Mouse (Mus musculus): ENCODE results near the gene Myh10. TPM values are rescaled to one million over a fixed set of nuclear protein-coding genes. Genes with fewer than 3 reads are reported as not detected.

Myh10 gene
- total RNA-seq (2014; rRNA removed): 185 and 212 TPM in 2 replicates
- 64.4 and 69.9 TPM in 2 replicates for polyA plus RNA-seq (2015; fragmentation: Nextera tagmentation; extraction: Ambion mirVana)

DNA sequence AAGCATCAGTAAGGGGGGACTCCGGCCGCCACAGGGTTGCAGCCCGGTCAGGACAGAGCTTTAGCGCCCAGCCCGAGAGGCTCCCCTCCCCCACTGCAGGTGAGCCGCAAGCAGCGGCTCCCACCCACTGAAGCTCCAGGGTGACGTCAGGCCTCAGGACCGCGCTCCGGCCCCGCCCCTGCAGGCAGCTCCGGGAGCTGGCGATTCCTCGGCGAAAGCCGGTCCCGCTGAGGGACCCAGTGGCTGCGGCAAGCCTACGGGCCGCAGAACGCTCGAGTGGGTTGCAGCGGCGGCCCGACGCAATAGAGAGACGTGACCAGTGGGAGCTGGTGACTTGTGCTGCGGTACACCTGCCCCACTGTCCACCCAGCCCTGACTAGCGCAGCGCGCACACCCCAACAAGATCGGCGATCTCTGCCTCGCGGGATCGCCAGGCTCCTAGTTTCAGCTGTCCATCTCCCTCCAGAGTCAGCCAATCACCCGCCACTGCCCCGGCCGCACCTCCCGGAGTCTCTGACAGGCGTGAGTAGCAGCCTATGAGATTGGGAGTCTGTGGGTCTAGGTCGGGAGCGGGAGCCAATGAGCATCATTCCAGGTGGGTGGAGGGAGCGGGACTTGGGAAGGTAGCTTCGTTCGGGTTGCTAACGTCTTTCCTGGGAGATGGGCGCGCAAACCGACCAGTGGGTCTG is at the start of gene Myh10:
TSS of gene Myh10 (plus strand) at position 239 of the 689 bp plus-strand sequence.
- DNase-seq (ENCODE audit: low spot score) (peak; percentile 100), ATAC-seq (peak; percentile 99)
- no peaks in the 10 kb centered on the region for H3K27me3 ChIP-seq (ENCODE audit: insufficient read depth, low read length)
- H3K4me2 ChIP-seq (ENCODE audit: low read depth, low read length): peak within 1 kb of the TSS; percentile 87
- H3K4me1 ChIP-seq (ENCODE audit: insufficient read depth, low read length): peaks cover 4% of the 10 kb centered on the region; the same call in 1 of the 2 replicates
- no peak for TF ChIP-seq CTCF (IDR thresholded peaks at IDR 0.05; ENCODE audit: low read depth)
- WGBS: under 1% methylated on average over 51 of the region's 51 CpGs
- peak within 1 kb of the TSS; percentile 94 for H3K4me3 ChIP-seq (ENCODE audit: low read length)
- no peaks in the 10 kb centered on the region for H3K9me3 ChIP-seq (ENCODE audit: low read length)
- H3K36me3 ChIP-seq (ENCODE audit: insufficient read depth, low read length): no peaks in the 10 kb centered on the region
- peak within 1 kb of the TSS; percentile 93 for H3K9ac ChIP-seq (replicated peaks; ENCODE audit: low read length)
- peak within 1 kb of the TSS; percentile 98 for H3K27ac ChIP-seq

DNA sequence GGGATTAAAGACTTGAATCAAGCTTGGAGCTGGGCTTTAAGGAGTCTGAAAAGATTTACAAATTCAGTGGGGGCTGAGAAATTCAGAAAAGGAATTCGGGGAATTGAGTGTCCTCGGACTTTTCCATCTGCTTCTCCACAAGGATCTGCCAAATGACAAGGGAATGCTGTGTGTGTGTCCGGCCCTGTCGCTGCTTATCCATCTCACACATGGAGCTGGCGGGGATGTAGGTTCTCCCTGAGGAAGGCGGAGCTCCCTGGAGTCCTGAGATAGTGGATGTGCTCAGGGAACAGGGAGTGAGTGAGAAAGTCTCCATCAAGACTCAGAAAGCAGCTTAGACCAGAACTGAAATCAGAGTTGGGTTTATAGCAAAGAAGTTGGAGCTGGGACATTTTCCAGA is 46.6 kb upstream of the Myh10 start:
- 67% methylated on average over 6 of the region's 6 CpGs for WGBS
- H3K4me2 ChIP-seq (ENCODE audit: low read depth, low read length): no peak overlapping the region
- H3K9me3 ChIP-seq (ENCODE audit: low read length): no peaks in the 10 kb centered on the region
- no peaks in the 10 kb centered on the region for H3K27me3 ChIP-seq (ENCODE audit: insufficient read depth, low read length)
- H3K9ac ChIP-seq (replicated peaks; ENCODE audit: low read length): no peak overlapping the region
- ATAC-seq: no peak
- TF ChIP-seq CTCF (IDR thresholded peaks at IDR 0.05; ENCODE audit: low read depth): no peak
- no peak for DNase-seq (ENCODE audit: low spot score)
- H3K27ac ChIP-seq: no peak overlapping the region
- no peak overlapping the region for H3K4me3 ChIP-seq (ENCODE audit: low read length)
- H3K36me3 ChIP-seq (ENCODE audit: insufficient read depth, low read length): no peaks in the 10 kb centered on the region
- H3K4me1 ChIP-seq (ENCODE audit: insufficient read depth, low read length): no peaks in the 10 kb centered on the region

DNA sequence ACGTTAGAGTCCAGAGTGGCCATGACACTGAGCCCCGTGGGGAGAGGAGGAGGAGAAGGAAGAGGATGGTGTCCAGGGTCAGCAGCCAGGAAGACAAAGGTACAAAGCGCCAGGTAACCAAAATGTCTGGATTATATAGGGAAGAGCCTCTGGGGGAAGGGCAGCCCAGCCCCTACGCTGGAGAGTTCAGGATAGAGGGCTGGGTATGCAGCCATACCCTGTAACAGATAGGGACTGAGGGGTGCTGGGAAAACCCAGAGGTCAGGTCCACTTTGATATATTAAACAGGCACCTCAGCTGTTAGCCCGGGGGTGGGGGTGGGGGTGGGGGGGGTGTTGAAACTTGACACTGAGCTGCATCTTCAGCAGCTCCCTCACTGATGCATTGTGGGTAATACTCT is 43.6 kb upstream of the Myh10 start:
- DNase-seq (ENCODE audit: low spot score) (no peak), ATAC-seq (no peak)
- Histone ChIP-seq H3K4me1 (ENCODE audit: insufficient read depth, low read length) (no peaks in the 10 kb centered on the region), H3K36me3 (ENCODE audit: insufficient read depth, low read length) (no peaks in the 10 kb centered on the region), H3K9me3 (ENCODE audit: low read length) (no peaks in the 10 kb centered on the region), H3K4me3 (ENCODE audit: low read length) (no peak overlapping the region), H3K4me2 (ENCODE audit: low read depth, low read length) (no peak overlapping the region), H3K9ac (replicated peaks; ENCODE audit: low read length) (no peak overlapping the region), H3K27me3 (ENCODE audit: insufficient read depth, low read length) (no peaks in the 10 kb centered on the region), H3K27ac (no peak overlapping the region)
- WGBS: 82% methylated on average over 4 of the region's 5 CpGs
- TF ChIP-seq CTCF (IDR thresholded peaks at IDR 0.05; ENCODE audit: low read depth): no peak

DNA sequence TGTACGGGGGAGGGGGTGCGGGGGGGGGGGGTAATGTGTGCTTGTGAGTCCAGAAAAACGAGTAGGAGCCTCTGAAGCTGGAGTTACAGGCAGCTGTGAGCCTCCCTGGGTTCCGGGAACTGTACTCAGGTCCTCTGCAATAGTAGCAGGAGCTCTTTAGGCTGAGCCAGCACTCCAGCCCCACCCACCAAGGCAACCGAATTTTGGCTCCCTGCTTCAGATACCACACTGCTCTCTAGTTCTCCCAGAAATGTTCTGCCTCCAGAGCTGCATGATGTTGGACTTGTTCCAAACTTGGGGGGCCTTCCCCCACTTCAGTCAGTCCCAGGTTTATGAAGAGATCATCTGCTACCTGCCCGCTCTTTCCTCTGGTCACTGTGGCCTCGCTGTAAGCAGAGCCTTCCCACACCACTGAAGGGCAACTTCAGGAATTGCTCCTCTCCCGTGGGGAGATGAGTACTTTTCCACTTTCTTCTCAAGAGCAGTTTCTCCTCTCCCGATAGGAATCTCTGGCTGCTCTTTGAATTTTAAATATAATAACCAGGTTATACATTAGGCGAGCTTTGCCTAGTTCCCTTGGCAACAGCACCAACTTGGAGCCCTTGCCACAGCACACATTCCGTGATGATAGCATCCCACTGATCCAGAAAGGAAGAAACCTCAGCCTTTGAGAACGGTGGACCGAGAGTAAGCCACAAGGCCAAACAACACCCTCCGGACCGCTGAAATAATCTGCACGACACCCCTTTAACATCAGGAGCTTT is 42.8 kb upstream of the Myh10 start:
- ATAC-seq (no peak), DNase-seq (ENCODE audit: low spot score) (no peak)
- no peaks in the 10 kb centered on the region for H3K4me1 ChIP-seq (ENCODE audit: insufficient read depth, low read length)
- no peaks in the 10 kb centered on the region for H3K36me3 ChIP-seq (ENCODE audit: insufficient read depth, low read length)
- H3K9me3 ChIP-seq (ENCODE audit: low read length): no peaks in the 10 kb centered on the region
- TF ChIP-seq CTCF (IDR thresholded peaks at IDR 0.05; ENCODE audit: low read depth): no peak
- no peak overlapping the region for H3K4me3 ChIP-seq (ENCODE audit: low read length)
- H3K9ac ChIP-seq (replicated peaks; ENCODE audit: low read length): no peak overlapping the region
- no peak overlapping the region for H3K4me2 ChIP-seq (ENCODE audit: low read depth, low read length)
- WGBS: 63% methylated on average over 16 of the region's 16 CpGs
- H3K27ac ChIP-seq: no peak overlapping the region
- H3K27me3 ChIP-seq (ENCODE audit: insufficient read depth, low read length): no peaks in the 10 kb centered on the region

DNA sequence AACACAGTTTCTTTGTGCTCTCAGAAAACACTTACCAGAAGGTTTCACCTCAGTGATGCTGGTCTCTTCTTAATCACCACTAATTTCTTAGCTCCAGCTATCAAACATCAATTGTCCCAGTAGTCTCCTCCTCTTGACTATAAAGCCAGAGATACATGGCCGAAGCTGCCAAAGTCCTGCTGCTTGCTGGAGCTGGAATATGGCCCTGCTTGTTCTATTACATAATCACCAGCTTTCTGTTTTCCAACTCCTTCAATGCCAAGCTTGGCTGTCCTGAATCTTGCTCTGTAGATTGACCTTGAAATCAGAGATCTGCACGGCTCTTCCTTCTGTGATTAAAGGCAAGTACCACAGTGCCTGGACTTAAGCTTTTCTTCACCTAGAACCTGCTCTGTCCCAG is 39.8 kb upstream of the Myh10 start:
- no peak overlapping the region for H3K4me2 ChIP-seq (ENCODE audit: low read depth, low read length)
- no peaks in the 10 kb centered on the region for H3K4me1 ChIP-seq (ENCODE audit: insufficient read depth, low read length)
- no peaks in the 10 kb centered on the region for H3K36me3 ChIP-seq (ENCODE audit: insufficient read depth, low read length)
- TF ChIP-seq CTCF (IDR thresholded peaks at IDR 0.05; ENCODE audit: low read depth): no peak
- DNase-seq (ENCODE audit: low spot score): no peak
- no peak overlapping the region for H3K4me3 ChIP-seq (ENCODE audit: low read length)
- H3K27me3 ChIP-seq (ENCODE audit: insufficient read depth, low read length): no peaks in the 10 kb centered on the region
- no peak for ATAC-seq
- H3K27ac ChIP-seq: no peak overlapping the region
- H3K9me3 ChIP-seq (ENCODE audit: low read length): no peaks in the 10 kb centered on the region
- no peak overlapping the region for H3K9ac ChIP-seq (replicated peaks; ENCODE audit: low read length)
- WGBS: 84% methylated on average over 2 of the region's 2 CpGs

DNA sequence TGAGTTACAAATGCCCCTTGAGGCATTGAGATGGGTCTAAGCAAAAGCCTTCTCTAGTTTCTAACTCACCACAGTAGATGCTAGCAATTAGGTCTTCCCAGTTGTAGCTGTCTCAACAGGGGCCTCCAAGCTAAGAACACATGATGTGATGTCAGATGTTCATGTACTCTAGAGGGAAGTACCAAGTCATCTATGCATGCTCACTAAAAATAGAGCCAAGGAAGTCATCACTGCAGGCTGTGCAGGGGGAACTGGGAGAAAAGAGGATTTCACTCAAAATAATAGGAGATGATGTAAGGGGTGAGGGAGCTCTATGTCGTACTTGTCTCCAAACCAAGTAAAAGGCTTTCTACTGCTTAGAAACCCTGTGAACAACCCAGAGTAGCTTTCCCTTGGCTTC is 35.8 kb upstream of the Myh10 start:
- no peaks in the 10 kb centered on the region for H3K27me3 ChIP-seq (ENCODE audit: insufficient read depth, low read length)
- no peak overlapping the region for H3K4me3 ChIP-seq (ENCODE audit: low read length)
- H3K27ac ChIP-seq: no peak overlapping the region
- no peak for ATAC-seq
- no peak for DNase-seq (ENCODE audit: low spot score)
- WGBS: 64% methylated on average over 1 of the region's 1 CpGs
- 0 out of 2 replicates have a peak, but pooled peaks cover 3% of the 10 kb centered on the region for H3K4me1 ChIP-seq (ENCODE audit: insufficient read depth, low read length)
- H3K4me2 ChIP-seq (ENCODE audit: low read depth, low read length): no peak overlapping the region
- H3K9me3 ChIP-seq (ENCODE audit: low read length): no peaks in the 10 kb centered on the region
- no peak overlapping the region for H3K9ac ChIP-seq (replicated peaks; ENCODE audit: low read length)
- TF ChIP-seq CTCF (IDR thresholded peaks at IDR 0.05; ENCODE audit: low read depth): no peak
- no peaks in the 10 kb centered on the region for H3K36me3 ChIP-seq (ENCODE audit: insufficient read depth, low read length)

Data from hindbrain, postnatal 0 days (tissue).